In the genomic region with DNA sequence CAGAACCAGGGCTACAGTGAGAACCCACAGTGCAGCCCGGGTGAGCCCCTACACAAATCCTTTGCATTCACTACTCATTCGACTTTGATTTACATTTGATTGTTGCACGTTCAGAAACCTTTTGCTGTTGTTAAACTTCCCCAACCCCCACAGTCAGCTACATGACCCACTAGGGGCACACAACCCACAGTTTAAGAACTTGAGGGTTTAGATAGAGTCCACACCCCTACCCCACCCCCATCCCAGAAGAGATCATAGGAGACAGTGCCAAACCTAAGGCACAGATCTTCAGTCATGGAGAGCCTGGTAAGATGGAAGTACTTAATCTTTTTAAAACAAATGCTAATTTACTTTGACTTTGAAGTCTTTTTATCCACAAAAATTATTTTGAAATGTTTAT, we compare ENCODE assay signal across 38 mouse cellular contexts. TPM values are rescaled to one million over a fixed set of nuclear protein-coding genes. Genes with fewer than 3 reads are reported as not detected.
DNase-seq lines count a peak whose midpoint lies in the region; ATAC-seq and TF ChIP-seq lines count a peak whose summit lies in the region.
"Had no signal": no experiment of that assay in that cellular context is flagged by ENCODE, and none has a peak within 500 bp of the region (broad histone marks: within the 10 kb centered on the region; RNA-seq: fewer than 3 reads in every experiment).

No protein-coding gene starts in this region.

- peaks cover 12% of the 10 kb centered on the region for H3K4me1 ChIP-seq in hindbrain, embryonic 12.5 days
- H3K4me1 ChIP-seq in hindbrain, embryonic 16.5 days (ENCODE audit: control insufficient read depth, insufficient read depth, low read depth, low read length): peaks cover 9% of the 10 kb centered on the region
- H3K4me1 ChIP-seq in CH12.LX (ENCODE audit: control insufficient read depth in 1 of 2, insufficient read depth in 2 of 2): peaks cover 0 to 6% of the 10 kb centered on the region in 2 experiments; a peak in 2 of 4 replicates
- peaks cover 14% of the 10 kb centered on the region for H3K4me1 ChIP-seq in neural tube, embryonic 15.5 days

- H3K36me3 ChIP-seq in hindbrain, embryonic 12.5 days: no peaks in the 10 kb centered on the region
- no peaks in the 10 kb centered on the region for H3K36me3 ChIP-seq in hindbrain, embryonic 16.5 days (ENCODE audit: control insufficient read depth, insufficient read depth, low read length)
- no peaks in the 10 kb centered on the region for H3K36me3 ChIP-seq in CH12.LX (replicated peaks in 1 of 2; ENCODE audit: control insufficient read depth in 1 of 2, insufficient read depth in 1 of 2, low read length in 1 of 2)
- H3K36me3 ChIP-seq in splenic B cell, adult 2 months (ENCODE audit: control insufficient read depth, insufficient read depth, low read length, poor library complexity, severe bottlenecking): no peaks in the 10 kb centered on the region
- no peaks in the 10 kb centered on the region for H3K36me3 ChIP-seq in neural tube, embryonic 15.5 days
- H3K36me3 ChIP-seq: embryonic facial prominence, embryonic 10.5 days; embryonic facial prominence, embryonic 15.5 days; forebrain, embryonic 12.5 days; heart, embryonic 15.5 days; kidney, embryonic 15.5 days; limb, embryonic 12.5 days had no signal

- no peak for ATAC-seq in hindbrain, embryonic 12.5 days (ENCODE audit: low FRiP score)
- ATAC-seq in hindbrain, embryonic 16.5 days: no peak
- ATAC-seq in neural tube, embryonic 15.5 days (ENCODE audit: low FRiP score): no peak
- ATAC-seq: forebrain, postnatal 0 days; liver, postnatal 0 days; Patski had no signal

- peaks cover 23% of the 10 kb centered on the region for H3K79me2 ChIP-seq in CH12.LX (replicated peaks; ENCODE audit: control insufficient read depth, extremely low read depth, insufficient read depth, poor library complexity, severe bottlenecking)

- no peak for TF ChIP-seq EP300 in CH12.LX (IDR thresholded peaks at IDR 0.05; ENCODE audit: low read length)

- TF ChIP-seq POLR2A in CH12.LX (IDR thresholded peaks at IDR 0.05; ENCODE audit: low read depth, low read length): no peak

- DNase-seq in CH12.LX (ENCODE audit: extremely low read depth) (no peak), R1 (ENCODE audit: low read depth, low spot score) (peak; percentile 44)
- peak; percentile 13 for DNase-seq in splenic B cell, adult 2 months (ENCODE audit: low read depth, low spot score)
- DNase-seq in kidney, postnatal 10 days: no peak
- DNase-seq: adrenal gland, postnatal 25 days; cerebellum, adult 2 months; cerebellum, postnatal 14 days; forebrain, postnatal 0 days; gastrocnemius, postnatal 10 days; kidney, adult 18-20 months; kidney, postnatal 36 days; liver, postnatal 0 days; midbrain, embryonic 14.5 days; right cerebral cortex, adult 18-20 months; thymus, adult 18-20 months; thymus, postnatal 4 days had no signal

- H3K27ac ChIP-seq in hindbrain, embryonic 12.5 days: 0 out of 2 replicates have a peak overlapping the region, but pooled peaks have one; percentile 5
- H3K27ac ChIP-seq in hindbrain, embryonic 16.5 days (ENCODE audit: low read depth, low read length): no peak overlapping the region
- no peak overlapping the region for H3K27ac ChIP-seq in CH12.LX (ENCODE audit: insufficient read depth, low read depth)
- H3K27ac ChIP-seq in neural tube, embryonic 15.5 days (replicated peaks): no peak overlapping the region
- H3K27ac ChIP-seq: embryonic facial prominence, embryonic 10.5 days; embryonic facial prominence, embryonic 15.5 days; forebrain, embryonic 12.5 days; kidney, embryonic 15.5 days; layer of hippocampus, adult 2 months; left cerebral cortex, adult 2 months; limb, embryonic 12.5 days; macrophage had no signal

- WGBS in hindbrain, embryonic 12.5 days: 35% methylated on average over 3 of the region's 3 CpGs
- WGBS in hindbrain, embryonic 16.5 days: 36% methylated on average over 3 of the region's 3 CpGs
- WGBS in neural tube, embryonic 15.5 days: 29% methylated on average over 3 of the region's 3 CpGs

- no peaks in the 10 kb centered on the region for H3K9me3 ChIP-seq in hindbrain, embryonic 12.5 days (replicated peaks)
- no peaks in the 10 kb centered on the region for H3K9me3 ChIP-seq in hindbrain, embryonic 16.5 days (ENCODE audit: control insufficient read depth, low read length)
- H3K9me3 ChIP-seq in CH12.LX (replicated peaks; ENCODE audit: low read length): no peaks in the 10 kb centered on the region
- no peaks in the 10 kb centered on the region for H3K9me3 ChIP-seq in neural tube, embryonic 15.5 days (replicated peaks)
- H3K9me3 ChIP-seq: embryonic facial prominence, embryonic 10.5 days; embryonic facial prominence, embryonic 15.5 days; forebrain, embryonic 12.5 days; heart, embryonic 15.5 days; kidney, embryonic 15.5 days; limb, embryonic 12.5 days had no signal

- H3K27me3 ChIP-seq in hindbrain, embryonic 12.5 days: no peaks in the 10 kb centered on the region
- H3K27me3 ChIP-seq in hindbrain, embryonic 16.5 days (replicated peaks; ENCODE audit: control insufficient read depth, insufficient read depth, low read length): no peaks in the 10 kb centered on the region
- H3K27me3 ChIP-seq in CH12.LX (replicated peaks): no peaks in the 10 kb centered on the region
- no peaks in the 10 kb centered on the region for H3K27me3 ChIP-seq in splenic B cell, adult 2 months (ENCODE audit: control insufficient read depth, insufficient read depth, low read length, poor library complexity, severe bottlenecking)
- no peaks in the 10 kb centered on the region for H3K27me3 ChIP-seq in neural tube, embryonic 15.5 days (replicated peaks)
- H3K27me3 ChIP-seq: embryonic facial prominence, embryonic 15.5 days; forebrain, embryonic 12.5 days; heart, embryonic 15.5 days; kidney, embryonic 15.5 days; limb, embryonic 12.5 days; Patski had no signal

- dilution Hi-C loops in CH12.LX (cut with MboI; ENCODE audit: extremely low pct_ligation_motif_present, extremely low pct_unique_long_range_greater_than_20kb, low sequenced_read_pairs): no loop called here

- TF ChIP-seq RAD21 in CH12.LX (IDR thresholded peaks at IDR 0.05; ENCODE audit: low read depth, low read length): no peak

- no peak overlapping the region for H3K4me3 ChIP-seq in hindbrain, embryonic 12.5 days
- H3K4me3 ChIP-seq in hindbrain, embryonic 16.5 days (ENCODE audit: low read length): no peak overlapping the region
- H3K4me3 ChIP-seq in CH12.LX (replicated peaks in 1 of 3; ENCODE audit: low read depth in 2 of 3, low read length in 2 of 3, poor library complexity in 1 of 3): no peak overlapping the region
- no peak overlapping the region for H3K4me3 ChIP-seq in neural tube, embryonic 15.5 days (replicated peaks)
- H3K4me3 ChIP-seq: embryonic facial prominence, embryonic 10.5 days; embryonic facial prominence, embryonic 15.5 days; forebrain, embryonic 12.5 days; heart, embryonic 15.5 days; kidney, embryonic 15.5 days; layer of hippocampus, adult 2 months; left cerebral cortex, adult 2 months; limb, embryonic 12.5 days had no signal

- TF ChIP-seq CTCF in CH12.LX (conservative IDR thresholded peaks at IDR 0.05 in 1 of 2, IDR thresholded peaks at IDR 0.05 in 1 of 2; ENCODE audit: low read depth in 2 of 2, low read length in 2 of 2): no peak

- H3K9ac ChIP-seq in hindbrain, embryonic 12.5 days: no peak overlapping the region
- no peak overlapping the region for H3K9ac ChIP-seq in hindbrain, embryonic 16.5 days (ENCODE audit: low read depth, low read length)
- no peak overlapping the region for H3K9ac ChIP-seq in CH12.LX (ENCODE audit: insufficient read depth, low read depth)
- no peak overlapping the region for H3K9ac ChIP-seq in neural tube, embryonic 15.5 days (replicated peaks)
- H3K9ac ChIP-seq: embryonic facial prominence, embryonic 15.5 days; forebrain, embryonic 12.5 days; forebrain, postnatal 0 days; heart, embryonic 15.5 days; kidney, embryonic 15.5 days; limb, embryonic 12.5 days; liver, postnatal 0 days had no signal

- no peak overlapping the region for H3K4me2 ChIP-seq in hindbrain, embryonic 12.5 days (replicated peaks)
- H3K4me2 ChIP-seq in hindbrain, embryonic 16.5 days (ENCODE audit: low read length): no peak overlapping the region
- H3K4me2 ChIP-seq in CH12.LX (ENCODE audit: insufficient read depth, low read depth, poor library complexity, severe bottlenecking): no peak overlapping the region
- H3K4me2 ChIP-seq in neural tube, embryonic 15.5 days: no peak overlapping the region
- H3K4me2 ChIP-seq: embryonic facial prominence, embryonic 15.5 days; forebrain, embryonic 12.5 days; heart, embryonic 15.5 days; kidney, embryonic 15.5 days; limb, embryonic 12.5 days; liver, embryonic 11.5 days had no signal

- in situ Hi-C loops in CH12.LX (cut with MboI; ENCODE audit: low pct_ligation_motif_present, low pct_unique_long_range_greater_than_20kb, low sequenced_read_pairs): no loop called here

TF ChIP-seq in CH12.LX, 34 proteins besides CTCF, POLR2A, EP300 and RAD21:
- TF ChIP-seq TCF12 (IDR thresholded peaks at IDR 0.05; ENCODE audit: low read depth, low read length): no peak
- no peak for TF ChIP-seq MEF2A (IDR thresholded peaks at IDR 0.05; ENCODE audit: borderline replicate concordance, low read depth, low read length)
- TF ChIP-seq SMC3 (IDR thresholded peaks at IDR 0.05; ENCODE audit: low read depth, low read length): no peak
- no peak for TF ChIP-seq ELF1 (IDR thresholded peaks at IDR 0.05; ENCODE audit: low read depth, low read length)
- TF ChIP-seq CHD2 (IDR thresholded peaks at IDR 0.05; ENCODE audit: low read length): 0 out of 2 replicates have a peak, but pooled peaks have one; percentile 37

RNA-seq across cellular contexts. Expression of gene Vapa, which starts 2.3 kb away (rescaled TPM):
- 264 and 270 TPM in 2 replicates for polyA plus RNA-seq in hindbrain, embryonic 12.5 days (2016; fragmentation: Nextera tagmentation; extraction: Ambion mirVana)
- polyA plus RNA-seq in hindbrain, embryonic 16.5 days (2015; fragmentation: Nextera tagmentation; extraction: Ambion mirVana): 250 and 257 TPM in 2 replicates
- total RNA-seq in CH12.LX (2012; rRNA removed) (51.4 and 61.7 TPM in 2 replicates), CH12.LX (2014; rRNA removed) (151 and 170 TPM in 2 replicates)
- polyA plus RNA-seq in CH12.LX (2012; ENCODE audit: insufficient read length, low read depth): 143 and 158 TPM in 2 replicates
- 270 and 299 TPM in 2 replicates for polyA plus RNA-seq in neural tube, embryonic 15.5 days (2015; fragmentation: Nextera tagmentation; extraction: Ambion mirVana)

RNA-seq across cellular contexts. Expression of gene Txndc2, which starts 26.3 kb away (rescaled TPM):
- 0.13 and 0.27 TPM in 2 replicates for polyA plus RNA-seq in hindbrain, embryonic 12.5 days (2016; fragmentation: Nextera tagmentation; extraction: Ambion mirVana)
- 0.11 TPM in 1 of 2 replicates, not detected in the other for polyA plus RNA-seq in hindbrain, embryonic 16.5 days (2015; fragmentation: Nextera tagmentation; extraction: Ambion mirVana)
- total RNA-seq in CH12.LX (2012; rRNA removed): not detected in 2 replicates
- total RNA-seq in CH12.LX (2014; rRNA removed): not detected in 2 replicates
- not detected in 2 replicates for polyA plus RNA-seq in CH12.LX (2012; ENCODE audit: insufficient read length, low read depth)
- 0.10 and 0.13 TPM in 2 replicates for polyA plus RNA-seq in neural tube, embryonic 15.5 days (2015; fragmentation: Nextera tagmentation; extraction: Ambion mirVana)
- total RNA-seq: heart, postnatal 25 days; layer of hippocampus, adult 2 months; left cerebral cortex, postnatal 25 days; megakaryocyte-erythroid progenitor cell, adult 5-6 weeks; MEL had no signal
- polyA plus RNA-seq: cortical plate, adult 2 months; forebrain, postnatal 0 days; heart, embryonic 15.5 days; hindbrain, embryonic 11.5 days; kidney, embryonic 15.5 days; liver, embryonic 11.5 days; liver, postnatal 0 days; lung, embryonic 16.5 days; Patski; stomach, embryonic 16.5 days had no signal

Comparison
In these comparisons a context has a peak if more than half of its experiments do, and no peak if none do; other contexts are left out.
1. DNase-seq: peak in R1 (single experiment) and splenic B cell, adult 2 months (single experiment); none in CH12.LX (single experiment) and kidney, postnatal 10 days (single experiment).